Mouse (Mus musculus): Measurements from ENCODE around the gene Mllt10. TPM values are rescaled to one million over a fixed set of nuclear protein-coding genes. Genes with fewer than 3 reads are reported as not detected.

Gene Mllt10
- polyA plus RNA-seq, 1 experiment: 15.7 TPM

DNA sequence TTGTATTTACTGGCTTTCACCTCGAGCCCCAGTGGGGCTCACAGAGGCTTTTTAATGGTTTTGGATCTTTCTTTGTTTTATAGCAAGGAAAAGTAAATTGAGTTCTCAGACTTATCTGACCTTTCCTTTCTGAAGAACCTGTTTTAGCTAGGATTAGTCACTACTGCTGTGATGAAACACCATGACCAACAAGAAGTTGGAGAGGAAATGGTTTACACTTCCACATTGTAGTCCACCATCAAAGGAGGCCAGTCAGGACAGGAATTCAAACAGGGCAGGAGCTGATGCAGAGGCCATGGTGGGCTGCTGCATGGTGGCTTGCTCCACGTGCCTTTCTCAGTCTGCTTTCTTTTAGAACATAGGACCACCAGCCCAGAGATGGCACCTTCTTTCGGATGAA, 121.2 kb downstream of the Mllt10 start:
- no peak for TF ChIP-seq GATA1 (IDR thresholded peaks at IDR 0.05; ENCODE audit: low read length)

DNA sequence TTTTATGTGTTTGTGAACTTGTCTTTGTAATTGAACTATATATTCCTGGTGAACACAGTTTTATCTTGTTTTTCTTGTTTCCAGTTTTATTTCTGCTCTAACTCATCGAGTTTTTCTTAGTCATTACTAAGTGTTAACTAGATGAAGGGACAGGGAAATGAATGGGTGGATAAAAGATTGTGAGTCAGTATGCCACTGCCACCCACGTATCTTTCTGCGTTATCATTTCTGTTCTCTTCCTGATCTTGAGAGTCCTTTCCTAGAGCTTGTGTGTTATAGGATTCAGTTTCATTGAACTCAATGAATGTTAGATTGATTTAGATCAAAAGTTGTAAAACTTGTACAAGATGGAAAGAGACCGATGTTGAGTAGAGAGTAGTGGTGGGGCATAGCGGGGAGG, 125.3 kb downstream of the Mllt10 start:
- TF ChIP-seq GATA1 (IDR thresholded peaks at IDR 0.05; ENCODE audit: low read length): no peak

DNA sequence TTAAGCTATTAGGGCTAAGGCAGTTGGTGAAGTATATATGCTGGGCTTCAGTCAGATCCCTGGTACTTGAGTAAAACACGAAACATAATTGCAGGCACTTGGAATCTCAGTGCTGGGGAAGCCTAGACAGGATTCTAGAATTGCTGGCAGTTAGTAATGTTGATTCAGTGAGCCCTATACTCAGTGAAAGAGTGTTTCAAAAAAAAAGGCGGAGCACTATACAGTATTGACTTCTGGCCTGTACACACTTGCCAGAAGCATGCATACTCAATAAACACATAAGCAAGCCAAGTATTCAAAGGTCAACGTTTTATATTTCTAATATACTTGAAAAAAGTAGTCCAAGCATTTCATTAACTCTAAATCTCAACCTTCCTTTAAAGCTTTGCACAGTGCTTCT, 126.6 kb downstream of the Mllt10 start:
- TF ChIP-seq GATA1 (IDR thresholded peaks at IDR 0.05; ENCODE audit: low read length): no peak

DNA sequence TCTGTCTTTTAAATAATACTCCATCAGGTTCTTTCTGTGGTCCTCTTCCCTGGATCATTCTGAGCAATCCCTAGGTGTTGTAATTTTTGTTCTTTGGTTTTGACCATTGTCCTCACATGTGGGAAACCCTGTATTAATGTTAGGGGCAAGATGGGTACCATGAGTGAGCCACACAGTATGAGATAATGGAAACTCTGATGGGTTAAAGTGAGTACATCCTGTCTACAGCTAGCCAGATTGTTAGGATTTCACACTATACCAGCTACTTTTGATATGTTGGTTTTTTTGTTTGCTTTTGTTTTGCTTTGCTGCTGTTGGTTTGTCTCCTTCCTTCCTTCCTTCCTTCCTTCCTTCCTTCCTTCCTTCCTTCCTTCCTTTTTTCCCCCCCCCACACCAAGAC, 128.0 kb downstream of the Mllt10 start:
- no peak for TF ChIP-seq GATA1 (IDR thresholded peaks at IDR 0.05; ENCODE audit: low read length)

DNA sequence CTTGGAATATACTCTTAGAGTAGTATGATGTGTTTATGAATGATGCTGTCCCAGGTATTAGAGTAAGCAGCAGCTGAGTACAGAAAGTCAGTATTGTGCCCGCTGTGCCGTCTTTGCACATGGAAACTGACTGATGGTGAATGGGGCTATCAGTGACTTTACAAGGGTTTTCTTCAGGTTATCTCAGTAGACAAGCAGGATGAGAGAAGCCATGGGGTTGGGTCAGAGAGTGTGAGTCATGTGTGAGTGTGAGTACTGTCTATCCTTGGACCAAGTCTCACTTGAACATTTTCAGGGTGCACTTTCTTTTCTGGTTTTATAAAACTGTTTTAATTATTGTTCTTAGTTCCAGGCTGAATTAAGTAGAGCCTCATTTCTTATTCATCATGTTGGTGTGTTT, 133.3 kb downstream of the Mllt10 start:
- TF ChIP-seq GATA1 (IDR thresholded peaks at IDR 0.05; ENCODE audit: low read length): no peak

DNA sequence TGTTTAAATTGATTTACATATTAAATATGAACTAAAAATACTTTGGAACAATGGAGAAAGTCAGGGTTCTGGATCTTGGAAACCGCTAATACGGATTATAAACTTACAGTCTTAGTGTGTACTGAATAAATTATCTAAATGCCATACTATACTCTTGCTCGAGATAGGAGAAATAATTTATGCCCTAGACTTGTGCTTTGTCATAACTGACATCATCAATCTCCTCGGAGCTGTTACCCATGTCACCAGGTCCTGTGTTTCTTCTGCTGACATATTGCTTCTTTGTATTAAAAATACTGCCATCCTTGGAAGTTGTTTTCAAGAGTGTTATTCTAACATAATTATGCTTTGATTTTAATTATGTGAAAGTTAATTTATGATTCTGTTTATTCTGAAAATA, 140.2 kb downstream of the Mllt10 start:
- TF ChIP-seq GATA1 (IDR thresholded peaks at IDR 0.05; ENCODE audit: low read length): no peak

DNA sequence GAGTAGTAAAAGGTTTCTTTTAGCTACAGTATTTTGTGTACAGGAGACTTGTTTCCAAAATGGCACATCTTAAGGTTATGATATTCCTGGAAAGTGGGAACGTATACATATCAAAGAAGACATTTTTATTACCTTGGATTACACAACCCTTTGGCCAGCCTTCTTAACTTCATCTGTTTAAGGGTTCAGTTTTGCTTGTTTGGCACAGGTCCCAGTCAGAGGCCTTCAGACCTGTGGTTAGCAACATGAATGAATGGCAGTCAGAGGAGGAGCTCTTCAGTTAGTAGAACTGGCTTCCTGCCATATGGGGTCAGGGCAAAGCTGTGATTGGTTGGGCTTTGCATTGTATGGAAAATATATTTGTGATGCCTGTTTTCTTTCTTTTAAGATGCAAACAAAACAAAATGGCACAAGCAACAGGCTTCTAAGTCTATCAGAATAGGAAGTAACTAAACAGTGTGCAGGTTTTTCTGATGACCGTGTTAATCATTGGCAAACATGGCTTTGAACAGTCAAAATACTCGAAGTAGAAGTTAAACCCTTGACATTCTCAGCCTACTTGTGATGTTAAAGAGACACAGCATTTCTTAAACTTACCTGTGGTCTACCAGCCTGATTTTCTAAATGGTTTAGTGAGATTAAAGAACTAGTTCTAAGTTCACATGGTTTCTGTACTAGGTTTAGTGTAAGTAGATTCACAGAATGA, 140.8 kb downstream of the Mllt10 start:
- no peak for TF ChIP-seq GATA1 (IDR thresholded peaks at IDR 0.05; ENCODE audit: low read length)

DNA sequence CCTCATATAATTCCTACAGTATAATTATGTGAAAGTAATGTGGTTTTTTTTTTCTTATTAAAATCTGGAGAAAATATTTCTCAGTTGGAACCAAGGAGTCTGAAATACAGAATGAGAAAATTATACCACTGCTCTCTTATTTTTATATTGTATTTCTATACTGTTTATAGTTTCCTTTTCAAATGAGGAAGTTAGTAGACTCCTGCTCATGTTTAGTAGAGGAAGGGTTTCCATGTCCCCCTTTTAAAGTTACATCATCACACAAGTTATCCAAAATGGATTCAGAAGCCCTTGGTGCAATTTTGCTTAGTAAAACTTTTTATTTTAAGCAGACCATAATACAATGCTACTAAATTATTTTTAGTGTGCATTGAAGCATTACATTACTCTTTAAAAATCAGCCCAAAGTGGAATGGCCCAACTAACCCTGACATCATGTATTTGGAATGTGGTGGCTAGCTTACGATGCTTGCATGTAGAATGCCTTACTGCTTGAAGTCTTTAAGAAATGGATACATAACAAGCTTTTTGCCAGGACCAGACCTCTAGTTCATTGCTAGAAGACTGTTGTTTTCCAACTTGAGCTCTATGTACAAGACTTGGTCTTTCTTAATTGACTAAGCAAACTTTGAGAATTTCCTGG, 146.9 kb downstream of the Mllt10 start:
- TF ChIP-seq GATA1 (IDR thresholded peaks at IDR 0.05; ENCODE audit: low read length): no peak

DNA sequence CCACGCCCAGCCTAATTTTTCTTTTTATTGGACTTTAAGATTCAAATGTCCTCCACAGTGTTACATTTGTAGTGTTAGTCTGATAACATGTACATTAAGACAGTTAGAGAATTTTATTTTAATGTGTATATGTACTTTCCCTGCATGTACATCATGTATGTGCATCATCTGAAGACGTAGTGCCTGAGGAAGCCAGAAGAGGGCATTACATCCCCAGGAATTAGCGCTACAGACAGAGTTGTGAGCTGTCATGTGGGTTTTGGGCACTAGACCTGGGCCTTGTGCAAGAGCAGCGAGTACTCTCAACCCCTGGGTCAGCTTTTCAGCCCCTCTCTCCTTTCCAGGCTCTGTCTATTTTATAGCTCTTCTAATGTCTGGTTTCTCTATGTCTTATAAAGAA, 147.9 kb downstream of the Mllt10 start:
- TF ChIP-seq GATA1 (IDR thresholded peaks at IDR 0.05; ENCODE audit: low read length): no peak

DNA sequence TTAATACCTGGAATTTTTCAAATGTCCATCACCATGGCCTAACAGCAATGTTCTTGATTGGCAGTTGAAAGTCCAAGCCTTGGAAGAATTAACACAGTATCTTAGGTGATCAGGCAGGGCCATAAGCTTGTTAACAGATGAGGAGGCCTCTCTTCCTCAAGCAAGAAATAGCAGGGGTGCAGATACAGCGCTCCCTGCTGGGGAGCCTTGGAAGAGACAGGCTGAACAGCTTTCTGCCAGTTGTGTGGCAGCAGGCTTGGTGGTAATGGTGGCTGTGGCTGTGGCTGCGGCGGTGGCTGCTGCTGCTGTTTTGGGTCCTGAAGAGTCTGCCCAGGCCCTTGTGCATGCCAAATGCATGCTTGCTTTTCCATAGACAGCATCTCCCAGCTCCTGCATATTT, 150.1 kb downstream of the Mllt10 start:
- no peak for TF ChIP-seq GATA1 (IDR thresholded peaks at IDR 0.05; ENCODE audit: low read length)

DNA sequence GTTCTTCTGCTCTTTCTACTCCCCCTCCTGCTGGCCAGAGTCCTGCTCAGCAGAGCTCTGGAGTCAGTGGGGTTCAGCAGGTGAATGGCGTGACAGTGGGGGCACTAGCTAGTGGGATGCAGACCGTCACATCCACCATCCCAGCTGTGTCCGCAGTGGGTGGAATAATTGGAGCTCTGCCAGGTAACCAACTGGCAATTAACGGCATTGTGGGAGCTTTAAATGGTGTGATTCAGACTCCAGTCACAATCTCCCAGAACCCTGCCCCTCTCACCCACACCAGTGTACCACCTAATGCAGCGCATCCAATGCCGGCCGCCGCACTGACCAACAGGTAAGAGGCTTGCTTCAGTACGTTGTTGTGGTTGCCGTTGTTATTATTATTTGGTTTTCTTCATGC, 151.8 kb downstream of the Mllt10 start:
- no peak for TF ChIP-seq GATA1 (IDR thresholded peaks at IDR 0.05; ENCODE audit: low read length)

DNA sequence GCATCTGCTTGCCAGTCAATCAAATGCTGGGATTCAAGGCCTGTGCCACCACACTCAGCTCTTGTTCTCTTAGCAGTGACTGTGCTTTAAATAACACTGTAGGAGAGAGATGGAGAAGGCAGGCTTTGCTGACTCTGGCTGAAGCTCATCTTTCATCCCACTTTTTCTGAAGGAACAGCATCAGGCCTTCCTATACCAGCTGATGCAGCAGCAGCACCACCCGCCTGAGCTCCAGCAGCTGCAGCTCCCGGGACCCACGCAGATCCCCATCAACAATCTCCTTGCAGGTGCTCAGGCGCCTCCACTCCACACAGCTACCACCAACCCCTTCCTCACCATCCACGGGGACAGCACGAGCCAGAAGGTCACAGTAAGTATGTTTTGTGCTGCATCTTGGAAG, 153.5 kb downstream of the Mllt10 start:
- TF ChIP-seq GATA1 (IDR thresholded peaks at IDR 0.05; ENCODE audit: low read length): no peak

DNA sequence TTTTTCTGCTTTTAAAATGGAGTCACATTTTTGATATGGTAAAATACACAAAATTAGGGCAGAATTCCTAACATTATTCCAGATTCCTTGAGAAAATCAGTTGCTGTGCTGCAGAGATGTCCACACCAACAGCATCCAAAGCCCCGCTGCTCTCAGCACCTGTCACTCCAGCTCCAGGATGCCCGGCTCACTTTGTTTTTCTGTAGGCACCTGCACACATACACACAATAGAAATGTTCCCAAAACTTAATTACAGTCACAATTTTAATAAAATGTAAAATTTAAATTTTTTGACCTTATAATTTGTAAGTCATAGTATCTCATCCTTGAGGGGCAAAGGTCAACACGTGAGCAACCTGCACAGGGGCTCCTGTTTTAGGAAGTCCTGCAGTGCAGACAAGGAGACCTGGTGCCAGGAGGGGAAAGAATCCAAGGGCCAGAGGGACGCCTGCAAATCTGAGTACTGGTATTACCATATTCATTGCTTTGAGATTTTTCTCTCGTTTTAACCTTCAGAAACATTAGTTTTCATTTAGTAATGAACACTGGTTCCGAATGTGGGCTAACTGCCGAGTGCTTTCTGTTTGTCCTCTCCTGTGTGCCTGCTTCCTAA, 154.3 kb downstream of the Mllt10 start:
- no peak for TF ChIP-seq GATA1 (IDR thresholded peaks at IDR 0.05; ENCODE audit: low read length)

DNA sequence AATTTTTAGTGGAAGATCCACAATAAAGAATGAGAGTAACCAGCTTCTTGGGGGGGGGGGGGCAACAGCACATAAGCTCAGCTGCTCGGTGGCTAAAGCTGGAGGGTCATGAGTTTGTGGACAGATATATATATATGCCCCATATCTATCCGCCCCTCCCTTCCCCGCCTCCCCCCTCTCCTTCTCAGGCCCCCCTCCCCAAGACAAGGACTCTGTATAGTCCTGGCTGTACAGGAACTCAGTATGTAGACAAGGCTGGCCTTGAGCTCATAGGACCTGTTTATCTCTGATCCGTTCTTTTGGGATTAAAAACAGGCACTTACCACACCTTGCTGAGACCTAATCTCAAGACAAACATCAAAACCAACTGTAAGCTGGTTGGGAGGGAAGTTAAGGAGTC, 154.9 kb downstream of the Mllt10 start:
- TF ChIP-seq GATA1 (IDR thresholded peaks at IDR 0.05; ENCODE audit: low read length): no peak

DNA sequence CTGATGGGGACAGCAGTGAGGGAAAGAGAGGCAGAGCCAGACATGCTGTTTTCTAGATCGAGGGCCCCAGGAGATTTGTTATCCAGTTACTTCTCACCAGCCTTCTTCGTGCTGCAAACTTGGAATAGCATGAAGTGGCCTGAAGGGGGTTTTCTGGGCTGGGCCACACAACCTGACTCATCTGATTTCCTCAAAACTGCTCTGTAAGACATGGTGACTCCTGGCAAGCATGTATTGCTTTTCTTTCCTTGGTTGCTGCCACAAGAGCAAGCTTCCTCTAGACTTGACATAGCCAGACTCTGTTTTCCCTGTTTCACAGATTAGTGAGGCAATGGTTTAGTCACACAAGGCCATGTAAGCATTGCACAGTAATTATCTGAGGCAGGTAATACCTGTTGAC, 159.0 kb downstream of the Mllt10 start:
- no peak for TF ChIP-seq GATA1 (IDR thresholded peaks at IDR 0.05; ENCODE audit: low read length)

DNA sequence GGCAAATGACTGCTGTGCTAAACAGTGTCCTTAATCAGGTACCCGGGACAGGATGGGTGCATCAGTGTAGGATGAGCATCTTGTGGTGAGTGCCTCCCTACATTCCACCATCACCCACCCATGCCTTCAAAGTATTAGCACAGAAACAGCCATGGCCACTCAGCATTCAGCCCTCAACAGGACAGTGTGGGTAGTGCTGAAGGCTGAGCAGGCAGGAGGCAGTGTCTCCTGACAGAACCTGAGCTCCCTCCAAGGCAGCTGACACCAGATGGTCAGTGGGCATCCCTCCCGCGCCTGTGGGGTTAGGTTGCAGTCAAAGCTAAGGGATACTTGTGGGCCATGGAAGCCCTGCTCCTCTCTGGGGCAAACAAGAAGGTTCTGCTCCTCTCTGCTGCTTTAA, 162.8 kb downstream of the Mllt10 start:
- TF ChIP-seq GATA1 (IDR thresholded peaks at IDR 0.05; ENCODE audit: low read length): no peak

DNA sequence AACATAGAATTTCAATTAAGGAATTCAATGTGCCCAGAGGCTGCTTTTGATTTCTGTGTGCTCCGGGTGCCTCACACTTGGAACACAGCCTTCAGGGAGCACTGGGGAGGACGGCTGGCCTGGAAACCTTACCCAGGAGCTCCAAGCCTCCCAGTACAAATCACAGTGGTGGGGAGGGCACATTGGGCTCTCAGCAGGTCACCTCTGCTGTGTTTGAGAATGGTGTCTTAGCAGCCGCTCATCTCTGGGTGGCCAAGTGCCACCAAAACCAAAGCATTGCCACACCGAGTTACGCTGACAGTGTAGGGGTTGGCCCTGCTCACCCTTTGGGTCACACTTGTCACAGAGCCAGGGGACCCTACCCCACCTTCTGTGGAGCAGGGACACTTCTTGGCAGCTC, 163.5 kb downstream of the Mllt10 start:
- no peak for TF ChIP-seq GATA1 (IDR thresholded peaks at IDR 0.05; ENCODE audit: low read length)
